Mouse (Mus musculus) gastrocnemius, postnatal 36 days (tissue): ENCODE data around the gene Prc1. TPM values are rescaled to one million over a fixed set of nuclear protein-coding genes. Genes with fewer than 3 reads are reported as not detected.
"Not testable (repeated sequence)": the region's sequence is repeated elsewhere in the genome, so short reads cannot be mapped to it uniquely, and the experiment has no call there.

Source experiments
- DNase-seq, 2 experiments: peaks; one replicate each; pipeline ENCODE4 v3.0.0; 2022
- intact Hi-C: fragments of 180-260 bp; cut with DNase I; formaldehyde crosslinking; loops from one replicate; pipeline ENCODE4 v1.15.1; 2025
- total RNA-seq, 2 experiments: library from RNA; stranded (reverse); gene quantifications; 2 replicates each; pipeline ENCODE4 v1.2.3; 2021

Prc1 gene
- total RNA-seq, 2 experiments from 2014 or later: 1.2 to 1.3 TPM

GRCm38 (mm10) chr7:80283226-80283918 lies 10.9 kb upstream of the Prc1 start:
- DNase-seq: no peak
- intact Hi-C loops: no loop called here

DNA sequence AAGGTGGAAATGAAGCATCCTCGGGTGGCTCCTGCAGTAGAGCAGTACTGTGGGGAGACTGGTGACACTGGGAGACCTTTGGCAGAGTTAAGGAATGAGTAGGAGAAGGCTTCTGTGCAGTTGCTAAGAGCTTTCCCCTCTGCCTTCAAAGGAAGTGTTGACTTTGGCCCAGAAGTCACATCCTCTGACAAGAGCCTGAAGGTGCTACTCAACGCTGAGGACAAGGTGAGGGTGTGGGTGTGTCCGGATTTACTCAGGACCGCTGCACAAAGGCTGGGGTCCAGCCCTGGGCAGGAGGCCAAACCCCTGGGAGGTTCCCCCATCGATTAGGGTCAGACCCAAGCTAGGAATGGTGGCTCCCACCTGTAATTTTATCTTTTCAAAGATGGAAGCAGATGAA lies 9.9 kb upstream of the Prc1 start:
- intact Hi-C loops: no loop called here
- no peak for DNase-seq

- DNase-seq: no peak
These were observed 8.5 kb upstream of the Prc1 start for GRCm38 (mm10) chr7:80285725-80286124.

DNA sequence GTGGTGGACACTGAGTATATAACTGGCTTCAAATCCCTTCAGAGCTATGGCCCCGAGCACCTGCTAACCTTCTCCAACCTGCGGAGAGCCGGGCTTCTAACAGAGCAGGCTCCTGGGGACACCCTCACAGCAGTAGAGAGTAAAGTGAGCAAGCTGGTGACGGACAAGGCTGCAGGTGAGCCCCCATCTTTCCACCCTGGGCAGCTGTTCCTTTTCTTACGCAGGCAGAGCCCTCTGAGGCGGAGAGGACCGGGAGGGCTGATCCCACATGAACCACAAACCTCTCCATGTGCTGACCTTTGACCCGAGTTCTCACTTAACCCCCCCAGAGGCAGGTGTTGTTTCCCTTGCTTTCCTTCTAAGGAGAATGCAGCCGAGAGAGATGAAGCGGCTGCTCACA lies 6.5 kb upstream of the Prc1 start:
- no peak for DNase-seq
- intact Hi-C loops: no loop called here

More at GRCm38 (mm10) chr7:80285725-80286124, 8.5 kb upstream of the Prc1 start:
- intact Hi-C loops: no loop called here

- no peak for DNase-seq
These were observed 756 bp downstream of the Prc1 start for GRCm38 (mm10) chr7:80294764-80295648.

GRCm38 (mm10) chr7:80296462-80296861 lies 2.2 kb downstream of the Prc1 start:
- intact Hi-C loops: no loop called here
- no peak for DNase-seq

More at GRCm38 (mm10) chr7:80294764-80295648, 756 bp downstream of the Prc1 start:
- intact Hi-C loops: no loop called here

GRCm38 (mm10) chr7:80297041-80297440 lies 2.8 kb downstream of the Prc1 start:
- intact Hi-C loops: no loop called here
- DNase-seq: no peak

- no peak for DNase-seq
- intact Hi-C loops: no loop called here
These were observed 4.5 kb downstream of the Prc1 start for GRCm38 (mm10) chr7:80298754-80299153.

DNA sequence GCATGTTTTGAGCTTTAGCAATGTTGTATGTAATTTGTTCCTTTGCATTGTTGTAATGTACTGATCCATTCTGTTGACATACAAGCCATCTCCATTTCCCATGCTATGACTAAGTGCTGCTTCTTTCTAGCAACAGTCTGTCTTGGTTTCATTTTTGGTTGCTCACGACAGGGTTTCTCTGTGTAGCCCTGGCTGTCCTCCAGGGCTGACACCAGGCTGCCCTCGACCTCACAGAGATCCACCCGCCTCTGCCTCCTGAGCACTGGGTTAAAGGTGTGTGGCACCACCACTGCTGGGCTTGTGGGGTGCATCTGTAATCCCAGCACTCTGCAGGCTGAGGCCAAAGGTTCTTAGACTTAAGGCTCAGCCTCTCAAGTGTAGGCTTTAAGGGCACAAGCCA lies 5.3 kb downstream of the Prc1 start:
- intact Hi-C loops: no loop called here

GRCm38 (mm10) chr7:80301522-80301921 lies 7.3 kb downstream of the Prc1 start:
- DNase-seq: no peak
- intact Hi-C loops: no loop called here

More for the DNA sequence above, 5.3 kb downstream of the Prc1 start:
- DNase-seq: no peak

DNA sequence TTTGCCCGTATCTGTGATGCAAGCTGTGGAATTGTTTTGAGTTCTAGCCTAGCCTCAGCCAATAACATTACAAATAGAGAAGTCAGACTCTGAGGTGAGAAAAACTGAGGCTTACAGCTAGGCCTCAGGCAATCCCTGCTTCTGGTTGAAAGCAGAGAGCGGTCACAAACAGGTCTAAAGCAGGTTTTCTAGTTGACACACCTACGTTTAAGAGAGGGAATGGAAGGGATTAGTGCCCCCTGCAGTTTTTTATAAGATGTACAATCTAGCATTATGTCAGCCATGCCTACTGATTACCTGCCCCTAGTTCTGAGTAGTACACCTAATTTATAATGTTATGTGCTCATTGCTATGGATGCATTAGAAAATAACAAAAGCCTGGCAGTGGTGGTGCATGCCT lies 13.5 kb downstream of the Prc1 start:
- no peak for DNase-seq
- intact Hi-C loops: no loop called here

- intact Hi-C loops: no loop called here
- DNase-seq: no peak
These were observed 16.5 kb downstream of the Prc1 start for GRCm38 (mm10) chr7:80310771-80311170.

- DNase-seq: no peak
- intact Hi-C loops: no loop called here
These were observed 21.5 kb downstream of the Prc1 start for GRCm38 (mm10) chr7:80315733-80316132.

DNA sequence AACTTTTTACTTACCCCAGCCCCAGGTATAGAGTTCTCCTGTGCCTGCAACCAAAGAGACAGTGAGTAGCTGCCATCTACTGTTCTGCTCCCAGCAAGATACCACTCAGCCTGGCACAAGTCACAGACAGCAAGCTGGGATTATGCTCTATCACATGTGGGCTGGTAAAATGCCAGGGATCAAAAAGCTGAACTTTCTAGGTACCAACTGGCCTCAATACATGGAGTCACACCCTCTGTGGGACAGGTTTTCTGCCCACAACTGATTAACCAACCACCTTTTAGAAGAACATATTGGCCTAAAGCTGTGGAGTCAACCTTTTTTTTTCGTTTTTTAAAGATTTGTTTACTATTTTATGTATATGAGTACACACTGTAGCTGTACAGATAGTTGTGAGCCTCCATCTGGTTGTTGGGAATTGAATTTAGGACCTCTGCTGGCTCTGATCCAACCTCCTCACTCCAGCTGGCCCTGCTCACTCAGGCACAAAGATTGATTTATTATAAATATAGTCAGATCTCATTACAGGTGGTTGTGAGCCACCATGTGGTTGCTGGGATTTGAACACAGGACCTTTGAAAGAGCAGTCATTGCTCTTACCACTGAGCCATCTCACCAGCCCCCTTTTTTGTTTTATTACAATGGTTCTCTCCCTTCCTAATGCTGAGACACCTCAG lies 23.3 kb downstream of the Prc1 start:
- intact Hi-C loops: no loop called here
- DNase-seq: no peak

GRCm38 (mm10) chr7:80318670-80319069 lies 24.4 kb downstream of the Prc1 start:
- DNase-seq: no peak
- intact Hi-C loops: no loop called here

DNA sequence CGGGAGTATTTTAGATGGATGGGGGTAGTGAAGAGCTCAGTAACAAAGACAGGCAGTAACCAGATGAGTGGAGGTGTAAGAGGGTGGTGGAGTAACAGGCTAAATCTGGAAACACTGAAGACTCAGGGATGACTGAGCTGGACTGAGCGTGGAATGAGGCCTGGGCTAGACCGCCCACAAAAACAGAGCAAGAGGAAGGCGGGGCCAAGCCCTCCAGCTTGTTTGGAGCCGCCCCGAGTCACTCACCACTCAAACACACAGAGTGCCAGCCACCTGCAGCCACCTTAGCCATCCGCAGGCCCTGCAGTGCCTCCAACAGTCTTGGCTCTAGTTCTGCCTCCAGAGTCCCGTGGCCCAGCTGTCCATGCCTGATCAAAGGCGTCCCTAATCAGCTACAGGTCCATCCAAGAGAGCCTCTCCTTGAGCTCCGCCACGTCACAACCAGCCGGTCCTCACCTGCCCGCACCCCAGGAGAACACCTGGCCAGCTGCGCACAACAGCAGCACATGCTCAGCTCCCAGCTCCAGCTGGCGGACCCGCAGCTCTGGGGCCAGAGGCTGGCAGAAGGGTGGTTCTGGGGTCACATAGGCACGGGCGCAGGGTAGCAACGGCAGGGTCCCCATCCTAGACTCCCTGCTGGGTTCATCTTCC lies 25.7 kb downstream of the Prc1 start:
- DNase-seq: no peak
- intact Hi-C loops: no loop called here

GRCm38 (mm10) chr7:80323336-80323735 lies 29.1 kb downstream of the Prc1 start:
- intact Hi-C loops: no loop called here
- DNase-seq: no peak

GRCm38 (mm10) chr7:80324043-80324815 lies 30.0 kb downstream of the Prc1 start, which contains the start of gene Rccd1:
Rccd1 (minus strand) TSS chr7:80324454.
- DNase-seq: peak; percentile 87 to 93
- intact Hi-C loops: no loop called here

GRCm38 (mm10) chr7:80324816-80325119 lies 30.5 kb downstream of the Prc1 start:
- DNase-seq, intact Hi-C loops: not testable (repeated sequence)

- intact Hi-C loops: no loop called here
- no peak for DNase-seq
These were observed 31.1 kb downstream of the Prc1 start for GRCm38 (mm10) chr7:80325292-80325868.
